Mouse (Mus musculus) midbrain, postnatal 0 days (tissue): ENCODE results near the gene Gm43720. TPM values are rescaled to one million over a fixed set of nuclear protein-coding genes. Genes with fewer than 3 reads are reported as not detected.

Experiments
- ATAC-seq: fragments of 200-750 bp; cut with Nextera tagmentation; 2 replicates; pipeline ENCODE4 v1.8.0; 2017; ENCODE audit warnings: moderate number of reproducible peaks, mild to moderate bottlenecking, moderate TSS enrichment, moderate library complexity; ENCODE audit not compliant: low FRiP score
- DNase-seq: peaks from one replicate; pipeline ENCODE4 v3.0.0-alpha.2; 2015; ENCODE audit warnings: low spot score
- H3K27ac ChIP-seq: fragments of 300-500 bp; sonication (generic); 2 replicates; pipeline ENCODE4 v1.5.1; 2014; ENCODE audit warnings: low read depth, mild to moderate bottlenecking, low read length, mixed read lengths
- H3K27me3 ChIP-seq: fragments of 300-500 bp; sonication (generic); 2 replicates; pipeline ENCODE4 v1.6.1; 2014; ENCODE audit warnings: low read length, control low read depth, mixed read lengths; ENCODE audit not compliant: insufficient read depth
- H3K36me3 ChIP-seq: fragments of 300-500 bp; sonication (generic); 2 replicates; pipeline ENCODE4 v1.6.1; 2014; ENCODE audit warnings: low read length, control low read depth, mixed read lengths; ENCODE audit not compliant: insufficient read depth
- H3K4me1 ChIP-seq: fragments of 300-500 bp; sonication (generic); 2 replicates; pipeline ENCODE4 v1.6.1; 2014; ENCODE audit warnings: mild to moderate bottlenecking, control low read depth, antibody characterized with exemption, low read length, mixed read lengths; ENCODE audit not compliant: insufficient read depth
- H3K4me2 ChIP-seq: fragments of 300-500 bp; sonication (generic); 2 replicates; pipeline ENCODE4 v1.6.1; 2014; ENCODE audit warnings: low read depth, mild to moderate bottlenecking, low read length, mixed read lengths; ENCODE audit not compliant: poor library complexity, severe bottlenecking
- H3K4me3 ChIP-seq: fragments of 300-500 bp; sonication (generic); 2 replicates; pipeline ENCODE4 v1.5.1; 2014; ENCODE audit warnings: low read depth, mild to moderate bottlenecking, low read length, moderate library complexity
- H3K9ac ChIP-seq: fragments of 300-500 bp; sonication (generic); replicated peaks from 2 replicates; pipeline ENCODE4 v1.6.1; 2014; ENCODE audit warnings: mild to moderate bottlenecking, low read length, moderate library complexity, mixed read lengths; ENCODE audit not compliant: poor library complexity, severe bottlenecking
- H3K9me3 ChIP-seq: fragments of 300-500 bp; sonication (generic); 2 replicates; pipeline ENCODE4 v1.6.1; 2016; ENCODE audit warnings: low read length, control low read depth
- CTCF ChIP-seq: IDR thresholded peaks from 2 replicates; pipeline ENCODE4 v1.5.1; 2016; ENCODE audit warnings: antibody characterized with exemption, mild to moderate bottlenecking
- WGBS: fragments of 180-500 bp; shearing (Covaris S2); extraction: QIAGEN DNeasy Blood & Tissue Kit; methylation state at CpG from one replicate; pipeline ENCODE4 v1.1.7; 2014; 5-methylcytosine and 5-hydroxymethylcytosine counted together
- polyA plus RNA-seq: library from polyadenylated mRNA; unstranded; fragments of >200 nt; fragmentation: Nextera tagmentation; extraction: Ambion mirVana; gene quantifications from 2 replicates; pipeline ENCODE4 v1.2.1, GENCODE M21; 2015
- total RNA-seq: library from RNA; depleted of rRNA; stranded (reverse); fragments of >200 nt; gene quantifications from 2 replicates; pipeline ENCODE4 v1.2.3, GENCODE M21; 2014

The Gm43720 gene
- total and polyA plus RNA-seq, 2 experiments from 2014 or later, result 0.11 TPM; not detected in 1

GRCm38 (mm10) chr5:138233778-138234177, 46.0 kb downstream of the Gm43720 start:
- Histone ChIP-seq H3K4me3 (no peak overlapping the region), H3K4me2 (no peak overlapping the region), H3K9ac (no peak overlapping the region), H3K36me3 (no peaks in the 10 kb centered on the region), H3K9me3 (no peaks in the 10 kb centered on the region), H3K27me3 (no peaks in the 10 kb centered on the region), H3K27ac (no peak overlapping the region), H3K4me1 (no peaks in the 10 kb centered on the region)
- no peak for ATAC-seq
- TF ChIP-seq CTCF, result no peak
- no peak for DNase-seq
- WGBS, result 86% methylated on average over 2 of the region's 2 CpGs

DNA sequence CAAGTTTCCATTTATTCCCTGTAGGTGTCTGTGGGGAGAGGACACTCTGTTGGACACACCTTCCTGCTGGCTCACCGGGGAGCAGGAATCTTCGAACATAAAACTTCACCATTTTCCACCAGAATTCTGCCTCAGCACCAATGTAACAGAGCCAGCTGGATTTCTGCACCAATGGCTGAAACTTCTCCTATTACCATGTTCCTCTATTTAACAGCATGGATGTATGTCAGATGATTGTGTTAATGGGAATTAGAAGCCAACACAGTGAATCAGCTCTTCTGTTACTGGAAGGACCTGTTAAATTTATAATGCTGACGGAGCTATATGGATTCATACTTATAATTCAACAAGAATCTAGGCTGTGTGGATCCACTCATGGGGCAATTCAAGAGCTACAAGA, 50.2 kb downstream of the Gm43720 start:
- Histone ChIP-seq H3K9ac (no peak overlapping the region), H3K4me3 (no peak overlapping the region)
- no peak for TF ChIP-seq CTCF

GRCm38 (mm10) chr5:138228026-138228425, 51.7 kb downstream of the Gm43720 start:
- Histone ChIP-seq H3K27ac (no peak overlapping the region), H3K36me3 (no peaks in the 10 kb centered on the region), H3K9ac (no peak overlapping the region), H3K27me3 (no peaks in the 10 kb centered on the region), H3K4me2 (no peak overlapping the region), H3K4me1 (no peaks in the 10 kb centered on the region), H3K9me3 (no peaks in the 10 kb centered on the region), H3K4me3 (no peak overlapping the region)
- DNase-seq (peak; percentile 5), ATAC-seq (no peak)
- WGBS, result 48% methylated on average over 3 of the region's 3 CpGs
- peak; percentile 59 for TF ChIP-seq CTCF

More for the DNA sequence above, 50.2 kb downstream of the Gm43720 start:
- Histone ChIP-seq H3K4me2 (no peak overlapping the region), H3K27ac (no peak overlapping the region), H3K4me1 (no peaks in the 10 kb centered on the region), H3K9me3 (no peaks in the 10 kb centered on the region), H3K36me3 (no peaks in the 10 kb centered on the region), H3K27me3 (no peaks in the 10 kb centered on the region)
- DNase-seq (no peak), ATAC-seq (no peak)
- WGBS, result 94% methylated on average over 3 of the region's 3 CpGs

DNA sequence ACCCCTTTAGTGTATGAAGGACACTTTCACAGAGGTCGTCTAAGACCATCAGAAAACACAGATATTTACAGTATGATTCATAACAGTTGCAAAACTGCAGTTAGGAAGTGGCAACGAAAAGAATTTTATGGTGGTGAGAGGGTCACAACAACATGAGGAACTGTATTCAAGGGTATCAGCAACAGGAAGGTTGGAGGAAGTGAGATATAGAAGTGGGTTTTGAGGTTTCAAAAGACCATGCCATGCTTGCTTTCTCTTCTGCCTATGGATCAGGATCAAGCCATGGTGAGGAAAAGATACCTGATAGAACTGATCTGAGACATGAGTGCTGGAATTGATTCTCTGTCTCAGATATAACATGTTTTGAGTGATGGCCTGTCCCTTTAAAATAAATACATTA, 52.4 kb downstream of the Gm43720 start:
- H3K27me3 ChIP-seq, result no peaks in the 10 kb centered on the region
- no peaks in the 10 kb centered on the region for H3K36me3 ChIP-seq
- no peak overlapping the region for H3K27ac ChIP-seq
- ATAC-seq, result no peak
- H3K4me1 ChIP-seq, result no peaks in the 10 kb centered on the region
- no peak overlapping the region for H3K4me3 ChIP-seq
- DNase-seq, result no peak
- 67% methylated on average over 2 of the region's 2 CpGs for WGBS
- no peaks in the 10 kb centered on the region for H3K9me3 ChIP-seq
- H3K9ac ChIP-seq, result no peak overlapping the region
- H3K4me2 ChIP-seq, result no peak overlapping the region
- TF ChIP-seq CTCF, result no peak

- Histone ChIP-seq H3K36me3 (no peaks in the 10 kb centered on the region), H3K4me3 (no peak overlapping the region), H3K27ac (no peak overlapping the region), H3K9me3 (no peaks in the 10 kb centered on the region), H3K4me2 (no peak overlapping the region), H3K9ac (no peak overlapping the region), H3K4me1 (no peaks in the 10 kb centered on the region), H3K27me3 (no peaks in the 10 kb centered on the region)
- no peak for TF ChIP-seq CTCF
- DNase-seq (no peak), ATAC-seq (no peak)
- WGBS, result 79% methylated on average over 4 of the region's 4 CpGs
These were observed 53.3 kb downstream of the Gm43720 start for GRCm38 (mm10) chr5:138226491-138226890.

GRCm38 (mm10) chr5:138225700-138226099, 54.1 kb downstream of the Gm43720 start, which contains the start of gene Nxpe5:
Gene Nxpe5 (plus strand): TSS chr5:138225898.
- Histone ChIP-seq H3K27me3 (no peaks in the 10 kb centered on the region), H3K4me1 (no peaks in the 10 kb centered on the region), H3K36me3 (no peaks in the 10 kb centered on the region), H3K4me3 (no peak within 1 kb of the TSS), H3K9ac (no peak within 1 kb of the TSS), H3K9me3 (no peaks in the 10 kb centered on the region), H3K27ac (no peak within 1 kb of the TSS), H3K4me2 (no peak within 1 kb of the TSS)
- ATAC-seq (no peak), DNase-seq (no peak)
- 51% methylated on average over 2 of the region's 2 CpGs for WGBS
- no peak for TF ChIP-seq CTCF
